Comparison of ENCODE assay signal across 9 mouse cellular contexts in genomic region chr2:158625697-158626096, GRCm38 (mm10). TPM values are rescaled to one million over a fixed set of nuclear protein-coding genes. Genes with fewer than 3 reads are reported as not detected.
DNase-seq lines count a peak whose midpoint lies in the region; ATAC-seq and TF ChIP-seq lines count a peak whose summit lies in the region.
"Had no signal": no experiment of that assay in that cellular context is flagged by ENCODE, and none has a peak within 500 bp of the region (broad histone marks: within the 10 kb centered on the region; RNA-seq: fewer than 3 reads in every experiment).

No protein-coding gene starts in this region.

- H3K27me3 ChIP-seq in embryonic facial prominence, embryonic 13.5 days: peaks cover 17% of the 10 kb centered on the region
- peaks cover 8% of the 10 kb centered on the region for H3K27me3 ChIP-seq in intestine, embryonic 16.5 days (replicated peaks; ENCODE audit: control insufficient read depth, insufficient read depth, low read length)
- H3K27me3 ChIP-seq in neural tube, embryonic 13.5 days: peaks cover 22% of the 10 kb centered on the region

- H3K4me1 ChIP-seq in embryonic facial prominence, embryonic 13.5 days: peaks cover 14% of the 10 kb centered on the region
- peaks cover 9% of the 10 kb centered on the region for H3K4me1 ChIP-seq in intestine, embryonic 16.5 days (ENCODE audit: control insufficient read depth, insufficient read depth, low read length)
- H3K4me1 ChIP-seq in neural tube, embryonic 13.5 days (replicated peaks): peaks cover 23% of the 10 kb centered on the region

- WGBS in embryonic facial prominence, embryonic 13.5 days: 35% methylated on average over 8 of the region's 8 CpGs
- WGBS in intestine, embryonic 16.5 days: 33% methylated on average over 8 of the region's 8 CpGs
- 46% methylated on average over 8 of the region's 8 CpGs for WGBS in neural tube, embryonic 13.5 days

- intact Hi-C loops in left cerebral cortex, adult 2 months (cut with DNase I): no loop called here
- intact Hi-C loops in left cerebral cortex, postnatal 14 days (cut with DNase I): loop anchor here (5.0 kb wide), 1 partner anchor 78 kb away; no protein-coding TSS in a partner anchor

- H3K4me3 ChIP-seq in left cerebral cortex, adult 2 months: peak overlapping the region; percentile 69
- H3K4me3 ChIP-seq in embryonic facial prominence, embryonic 13.5 days: peak overlapping the region; percentile 88
- H3K4me3 ChIP-seq in intestine, embryonic 16.5 days (ENCODE audit: low read length): peak overlapping the region; percentile 90
- peak overlapping the region; percentile 84 for H3K4me3 ChIP-seq in neural tube, embryonic 13.5 days

- H3K9me3 ChIP-seq in embryonic facial prominence, embryonic 13.5 days: no peaks in the 10 kb centered on the region
- H3K9me3 ChIP-seq in intestine, embryonic 16.5 days (ENCODE audit: control insufficient read depth, low read length): no peaks in the 10 kb centered on the region
- H3K9me3 ChIP-seq in neural tube, embryonic 13.5 days: no peaks in the 10 kb centered on the region

- H3K36me3 ChIP-seq in embryonic facial prominence, embryonic 13.5 days: peaks cover 35% of the 10 kb centered on the region
- peaks cover 3% of the 10 kb centered on the region for H3K36me3 ChIP-seq in intestine, embryonic 16.5 days (ENCODE audit: control insufficient read depth, insufficient read depth, low read length)
- peaks cover 20% of the 10 kb centered on the region for H3K36me3 ChIP-seq in neural tube, embryonic 13.5 days

- TF ChIP-seq CTCF in left cerebral cortex, adult 2 months (IDR thresholded peaks at IDR 0.05): no peak

- peak overlapping the region; percentile 88 for H3K4me2 ChIP-seq in embryonic facial prominence, embryonic 13.5 days
- peak overlapping the region; percentile 78 for H3K4me2 ChIP-seq in intestine, embryonic 16.5 days (ENCODE audit: low read depth, low read length)
- peak overlapping the region; percentile 89 for H3K4me2 ChIP-seq in neural tube, embryonic 13.5 days

- no peak for DNase-seq in left cerebral cortex, adult 2 months (ENCODE audit: extremely low spot score in 1 of 2, low spot score in 2 of 2)
- DNase-seq in left cerebral cortex, adult 9 months (ENCODE audit: low spot score in 2 of 2): no peak
- no peak for DNase-seq in left cerebral cortex, adult 8-10 months (ENCODE audit: low spot score in 2 of 2)
- DNase-seq in left cerebral cortex, postnatal 14 days (ENCODE audit: low spot score in 2 of 2): no peak
- no peak for DNase-seq in adrenal gland, postnatal 36 days
- DNase-seq: gastrocnemius, postnatal 10 days had no signal

- H3K9ac ChIP-seq in embryonic facial prominence, embryonic 13.5 days: peak overlapping the region; percentile 87
- H3K9ac ChIP-seq in intestine, embryonic 16.5 days (ENCODE audit: low read depth, low read length): peak overlapping the region; percentile 90
- peak overlapping the region; percentile 83 for H3K9ac ChIP-seq in neural tube, embryonic 13.5 days

- ATAC-seq in embryonic facial prominence, embryonic 13.5 days (ENCODE audit: insufficient number of reproducible peaks, insufficient read depth, low FRiP score, low TSS enrichment, low read depth): no peak
- no peak for ATAC-seq in intestine, embryonic 16.5 days
- ATAC-seq in neural tube, embryonic 13.5 days (ENCODE audit: low read depth): no peak

- no peak overlapping the region for H3K27ac ChIP-seq in left cerebral cortex, adult 2 months
- H3K27ac ChIP-seq in embryonic facial prominence, embryonic 13.5 days: no peak overlapping the region
- H3K27ac ChIP-seq in intestine, embryonic 16.5 days (ENCODE audit: low read length): no peak overlapping the region
- peak overlapping the region; percentile 88; the same call in 1 of the 2 replicates for H3K27ac ChIP-seq in neural tube, embryonic 13.5 days (replicated peaks)

RNA-seq across cellular contexts. Expression of gene Actr5, which starts 1.0 kb away (rescaled TPM):
- total RNA-seq in left cerebral cortex, adult 2 months (2021): 10 to 100 TPM; 11.0 to 12.4 TPM
- polyA plus RNA-seq in embryonic facial prominence, embryonic 13.5 days (2015; fragmentation: Nextera tagmentation; extraction: Ambion mirVana): 13.1 and 13.5 TPM in 2 replicates
- 1.0 and 3.8 TPM in 2 replicates for polyA plus RNA-seq in intestine, embryonic 16.5 days (2015; fragmentation: Nextera tagmentation; extraction: Ambion mirVana)
- 10.5 and 11.1 TPM in 2 replicates for polyA plus RNA-seq in neural tube, embryonic 13.5 days (2015; fragmentation: Nextera tagmentation; extraction: Ambion mirVana)
- total RNA-seq in left cerebral cortex, adult 8-10 months (2022): 10 to 100 TPM; 10.4 to 14.3 (median 12.4) TPM
- total RNA-seq in left cerebral cortex, postnatal 14 days (2021): 10 to 100 TPM in 1 of 2 experiments, 1 to 10 TPM in 1; 9.1 to 10.1 TPM
- 10 to 100 TPM; 11.0 to 11.9 TPM for total RNA-seq in adrenal gland, postnatal 36 days (2021)

RNA-seq across cellular contexts. Expression of gene Slc32a1, which starts 15.1 kb away (rescaled TPM):
- 10 to 100 TPM; 83.5 to 97.2 TPM for total RNA-seq in left cerebral cortex, adult 2 months (2021)
- polyA plus RNA-seq in embryonic facial prominence, embryonic 13.5 days (2015; fragmentation: Nextera tagmentation; extraction: Ambion mirVana): not detected in 2 replicates
- polyA plus RNA-seq in intestine, embryonic 16.5 days (2015; fragmentation: Nextera tagmentation; extraction: Ambion mirVana): not detected in 2 replicates
- 6.2 and 7.4 TPM in 2 replicates for polyA plus RNA-seq in neural tube, embryonic 13.5 days (2015; fragmentation: Nextera tagmentation; extraction: Ambion mirVana)
- total RNA-seq in left cerebral cortex, adult 8-10 months (2022): 100 to 1,000 TPM; 130 to 145 (median 137) TPM
- 10 to 100 TPM; 89.6 to 100.0 TPM for total RNA-seq in left cerebral cortex, postnatal 14 days (2021)
- total RNA-seq in adrenal gland, postnatal 36 days (2021): not detected

RNA-seq across cellular contexts. Expression of gene Ppp1r16b, which starts 39.5 kb away (rescaled TPM):
- 100 to 1,000 TPM; 135 to 138 TPM for total RNA-seq in left cerebral cortex, adult 2 months (2021)
- 3.2 and 3.6 TPM in 2 replicates for polyA plus RNA-seq in embryonic facial prominence, embryonic 13.5 days (2015; fragmentation: Nextera tagmentation; extraction: Ambion mirVana)
- 3.5 and 4.0 TPM in 2 replicates for polyA plus RNA-seq in intestine, embryonic 16.5 days (2015; fragmentation: Nextera tagmentation; extraction: Ambion mirVana)
- 9.8 and 9.9 TPM in 2 replicates for polyA plus RNA-seq in neural tube, embryonic 13.5 days (2015; fragmentation: Nextera tagmentation; extraction: Ambion mirVana)
- 100 to 1,000 TPM; 130 to 163 (median 146) TPM for total RNA-seq in left cerebral cortex, adult 8-10 months (2022)
- 10 to 100 TPM; 74.2 to 76.5 TPM for total RNA-seq in left cerebral cortex, postnatal 14 days (2021)
- total RNA-seq in adrenal gland, postnatal 36 days (2021): 10 to 100 TPM in 1 of 2 experiments, 1 to 10 TPM in 1; 8.8 to 14.1 TPM

Comparison
In these comparisons a context has a peak if more than half of its experiments do, and no peak if none do; other contexts are left out.
1. RNA of gene Slc32a1, which starts 15.1 kb away (total RNA-seq): 130 to 145 TPM in left cerebral cortex, adult 8-10 months, 89.6 to 100.0 TPM in left cerebral cortex, postnatal 14 days and 83.5 to 97.2 TPM in left cerebral cortex, adult 2 months; not detected in adrenal gland, postnatal 36 days; every median in the first group is over 10 times any median in the second.
2. RNA of gene Ppp1r16b, which starts 39.5 kb away (total RNA-seq): 130 to 163 TPM in left cerebral cortex, adult 8-10 months, 135 to 138 TPM in left cerebral cortex, adult 2 months and 74.2 to 76.5 TPM in left cerebral cortex, postnatal 14 days; 8.8 to 14.1 TPM in adrenal gland, postnatal 36 days; every median in the first group is over 4 times any median in the second.
3. Peak in every context shown above with its lines, with median percentiles within 50 percentile points of each other: H3K4me3 ChIP-seq, H3K4me2 ChIP-seq and H3K9ac ChIP-seq.